In the genomic region with DNA sequence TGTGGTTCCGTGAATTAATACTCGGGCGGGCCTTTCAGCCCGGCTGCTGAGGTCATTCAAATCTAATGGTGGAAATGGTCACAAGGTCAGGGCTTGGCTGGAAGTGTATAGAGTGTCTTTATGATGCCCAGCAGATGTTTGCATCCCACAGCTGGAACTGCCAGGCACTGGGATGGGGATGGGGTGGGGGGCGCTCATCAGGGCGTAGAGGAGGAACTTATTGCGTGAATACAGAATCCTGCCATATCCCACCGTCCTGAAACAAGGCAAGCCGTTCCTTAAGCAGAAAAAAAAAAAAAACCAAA, we compare ENCODE assay signal across 10 mouse cellular contexts.
A peak's percentile ranks its signal among the peaks of the same experiment; 100 is the strongest.
DNase-seq lines count a peak whose midpoint lies in the region; ATAC-seq lines count a peak whose summit lies in the region.
"Had no signal": no experiment of that assay in that cellular context is flagged by ENCODE, and none has a peak within 500 bp of the region (broad histone marks: within the 10 kb centered on the region; RNA-seq: fewer than 3 reads in every experiment).

No protein-coding gene starts in this region.

- H3K27ac ChIP-seq in forebrain, embryonic 10.5 days = peak overlapping the region; percentile 76
- H3K27ac ChIP-seq in forebrain, embryonic 13.5 days = no peak overlapping the region
- H3K27ac ChIP-seq in lung, embryonic 16.5 days (ENCODE audit: low read length) = peak overlapping the region; percentile 86
- H3K27ac ChIP-seq in embryonic facial prominence, embryonic 13.5 days = peak overlapping the region; percentile 70
- H3K27ac ChIP-seq in stomach, embryonic 15.5 days = peak overlapping the region; percentile 77
- H3K27ac ChIP-seq in heart, embryonic 11.5 days (ENCODE audit: low read depth, low read length) = no peak overlapping the region

- no peak overlapping the region for H3K9ac ChIP-seq in forebrain, embryonic 13.5 days
- H3K9ac ChIP-seq in lung, embryonic 16.5 days (ENCODE audit: low read length) = no peak overlapping the region
- no peak overlapping the region for H3K9ac ChIP-seq in embryonic facial prominence, embryonic 13.5 days
- H3K9ac ChIP-seq in stomach, embryonic 15.5 days = no peak overlapping the region
- H3K9ac ChIP-seq in heart, embryonic 11.5 days (ENCODE audit: low read depth, low read length) = no peak overlapping the region

- H3K9me3 ChIP-seq in forebrain, embryonic 10.5 days = no peaks in the 10 kb centered on the region
- H3K9me3 ChIP-seq in forebrain, embryonic 13.5 days (replicated peaks) = no peaks in the 10 kb centered on the region
- H3K9me3 ChIP-seq in lung, embryonic 16.5 days (ENCODE audit: control insufficient read depth, low read length) = no peaks in the 10 kb centered on the region
- no peaks in the 10 kb centered on the region for H3K9me3 ChIP-seq in embryonic facial prominence, embryonic 13.5 days
- H3K9me3 ChIP-seq in stomach, embryonic 15.5 days = no peaks in the 10 kb centered on the region
- H3K9me3 ChIP-seq in heart, embryonic 11.5 days (replicated peaks; ENCODE audit: control insufficient read depth, low read length) = no peaks in the 10 kb centered on the region

- WGBS in forebrain, embryonic 10.5 days = 16% methylated on average over 9 of the region's 9 CpGs
- WGBS in forebrain, embryonic 13.5 days = 18% methylated on average over 9 of the region's 9 CpGs
- WGBS in lung, embryonic 16.5 days = 36% methylated on average over 9 of the region's 9 CpGs
- whole genome bisulfite sequencing in embryonic facial prominence, embryonic 13.5 days = 29% methylated on average over 9 of the region's 9 CpGs
- whole genome bisulfite sequencing in stomach, embryonic 15.5 days = 41% methylated on average over 9 of the region's 9 CpGs
- 66% methylated on average over 9 of the region's 9 CpGs for WGBS in heart, embryonic 11.5 days (ENCODE audit: insufficient replicate concordance)

- ATAC-seq in forebrain, embryonic 13.5 days = no peak
- peak; percentile 60 for ATAC-seq in lung, embryonic 16.5 days (ENCODE audit: low read depth)
- no peak for ATAC-seq in embryonic facial prominence, embryonic 13.5 days (ENCODE audit: insufficient number of reproducible peaks, insufficient read depth, low FRiP score, low TSS enrichment, low read depth)
- ATAC-seq in stomach, embryonic 15.5 days (ENCODE audit: insufficient read depth, low FRiP score, low read depth) = no peak
- ATAC-seq in heart, embryonic 11.5 days (replicated peaks; ENCODE audit: insufficient number of reproducible peaks, low FRiP score, low TSS enrichment) = no peak

- DNase-seq in forebrain, embryonic 10.5 days (ENCODE audit: extremely low spot score, low spot score) = no peak
- DNase-seq in lung, postnatal 14 days = no peak
- no peak for DNase-seq in gastrocnemius, postnatal 10 days
- DNase-seq: cerebellum, adult 2 months had no signal

- H3K4me2 ChIP-seq in forebrain, embryonic 13.5 days = no peak overlapping the region
- peak overlapping the region; percentile 30 for H3K4me2 ChIP-seq in lung, embryonic 16.5 days (ENCODE audit: low read depth, low read length)
- peak overlapping the region; percentile 23; the same call in 1 of the 2 replicates for H3K4me2 ChIP-seq in embryonic facial prominence, embryonic 13.5 days
- no peak overlapping the region for H3K4me2 ChIP-seq in stomach, embryonic 15.5 days
- H3K4me2 ChIP-seq in heart, embryonic 11.5 days = no peak overlapping the region

- H3K4me1 ChIP-seq in forebrain, embryonic 10.5 days = peaks cover 50% of the 10 kb centered on the region
- H3K4me1 ChIP-seq in forebrain, embryonic 13.5 days = peaks cover 18% of the 10 kb centered on the region
- peaks cover 33% of the 10 kb centered on the region for H3K4me1 ChIP-seq in lung, embryonic 16.5 days (replicated peaks; ENCODE audit: control insufficient read depth, insufficient read depth, low read length)
- H3K4me1 ChIP-seq in embryonic facial prominence, embryonic 13.5 days = peaks cover 39% of the 10 kb centered on the region
- H3K4me1 ChIP-seq in stomach, embryonic 15.5 days = peaks cover 15% of the 10 kb centered on the region; the same call in 1 of the 2 replicates
- peaks cover 3% of the 10 kb centered on the region; the same call in 1 of the 2 replicates for H3K4me1 ChIP-seq in heart, embryonic 11.5 days (ENCODE audit: control insufficient read depth, insufficient read depth, low read length)

- no peak overlapping the region; the same call in 1 of the 2 replicates for H3K4me3 ChIP-seq in forebrain, embryonic 10.5 days
- H3K4me3 ChIP-seq in forebrain, embryonic 13.5 days = no peak overlapping the region
- no peak overlapping the region for H3K4me3 ChIP-seq in lung, embryonic 16.5 days (ENCODE audit: low read length)
- no peak overlapping the region for H3K4me3 ChIP-seq in embryonic facial prominence, embryonic 13.5 days
- no peak overlapping the region for H3K4me3 ChIP-seq in stomach, embryonic 15.5 days (replicated peaks)
- no peak overlapping the region for H3K4me3 ChIP-seq in heart, embryonic 11.5 days (ENCODE audit: low read depth, low read length)

- H3K36me3 ChIP-seq in forebrain, embryonic 10.5 days (replicated peaks) = no peaks in the 10 kb centered on the region
- no peaks in the 10 kb centered on the region for H3K36me3 ChIP-seq in forebrain, embryonic 13.5 days (ENCODE audit: poor library complexity, severe bottlenecking)
- no peaks in the 10 kb centered on the region for H3K36me3 ChIP-seq in lung, embryonic 16.5 days (ENCODE audit: control insufficient read depth, insufficient read depth, low read length)
- no peaks in the 10 kb centered on the region for H3K36me3 ChIP-seq in embryonic facial prominence, embryonic 13.5 days
- no peaks in the 10 kb centered on the region for H3K36me3 ChIP-seq in stomach, embryonic 15.5 days
- no peaks in the 10 kb centered on the region for H3K36me3 ChIP-seq in heart, embryonic 11.5 days (ENCODE audit: control insufficient read depth, insufficient read depth, low read length)
- H3K36me3 ChIP-seq: G1E had no signal

- peaks cover 67% of the 10 kb centered on the region for H3K27me3 ChIP-seq in forebrain, embryonic 10.5 days (ENCODE audit: poor library complexity, severe bottlenecking)
- H3K27me3 ChIP-seq in forebrain, embryonic 13.5 days = peaks cover 12% of the 10 kb centered on the region
- H3K27me3 ChIP-seq in lung, embryonic 16.5 days (ENCODE audit: control insufficient read depth, insufficient read depth, low read depth, low read length) = no peaks in the 10 kb centered on the region
- H3K27me3 ChIP-seq in embryonic facial prominence, embryonic 13.5 days = peaks cover 9% of the 10 kb centered on the region; the same call in 1 of the 2 replicates
- H3K27me3 ChIP-seq in stomach, embryonic 15.5 days (replicated peaks) = no peaks in the 10 kb centered on the region
- no peaks in the 10 kb centered on the region; the same call in 1 of the 2 replicates for H3K27me3 ChIP-seq in heart, embryonic 11.5 days (ENCODE audit: control insufficient read depth, insufficient read depth, low read length)

Comparison
In these comparisons a context has a peak if more than half of its experiments do, and no peak if none do; other contexts are left out.
1. H3K27ac ChIP-seq: peak in forebrain, embryonic 10.5 days (single experiment), lung, embryonic 16.5 days (single experiment), embryonic facial prominence, embryonic 13.5 days (single experiment) and stomach, embryonic 15.5 days (single experiment); none in forebrain, embryonic 13.5 days (single experiment) and heart, embryonic 11.5 days (single experiment).
2. H3K4me2 ChIP-seq: peak in lung, embryonic 16.5 days (single experiment) and embryonic facial prominence, embryonic 13.5 days (single experiment); none in forebrain, embryonic 13.5 days (single experiment), stomach, embryonic 15.5 days (single experiment) and heart, embryonic 11.5 days (single experiment).